In the genomic region with DNA sequence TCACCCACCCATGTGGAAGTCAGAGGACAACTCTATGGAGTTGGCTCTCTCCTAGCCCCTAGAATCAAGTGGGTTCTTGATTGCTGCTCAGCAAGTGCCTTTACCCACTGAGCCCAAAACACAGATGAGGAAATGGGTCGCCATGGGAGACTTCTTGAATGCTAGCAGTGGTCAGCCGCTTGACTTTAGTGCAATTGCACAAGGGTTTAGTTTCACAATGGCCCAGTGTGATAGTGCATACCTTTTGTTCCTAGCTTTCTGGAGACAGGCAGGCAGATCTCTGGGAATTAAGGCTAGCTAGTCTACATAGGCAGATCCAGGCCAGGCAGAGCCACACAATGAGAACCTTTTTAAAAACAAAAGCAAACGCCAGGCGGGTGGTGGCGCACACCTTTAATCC, we compare ENCODE assay signal across 19 mouse cellular contexts.
"Had no signal": no experiment of that assay in that cellular context is flagged by ENCODE, and none has a peak within 500 bp of the region (broad histone marks: within the 10 kb centered on the region; RNA-seq: fewer than 3 reads in every experiment).

No protein-coding gene starts in this region.

- H3K9me3 ChIP-seq: limb, embryonic 10.5 days; limb, embryonic 13.5 days; liver, embryonic 12.5 days; liver, embryonic 15.5 days; midbrain, embryonic 13.5 days; neural tube, embryonic 12.5 days; neural tube, embryonic 15.5 days; stomach, embryonic 15.5 days had no signal

- H3K4me1 ChIP-seq: limb, embryonic 13.5 days; midbrain, embryonic 13.5 days; neural tube, embryonic 12.5 days; stomach, embryonic 15.5 days had no signal

- H3K4me3 ChIP-seq: layer of hippocampus, adult 2 months; limb, embryonic 10.5 days; limb, embryonic 13.5 days; liver, embryonic 12.5 days; liver, embryonic 15.5 days; midbrain, embryonic 13.5 days; neural tube, embryonic 12.5 days; neural tube, embryonic 15.5 days; stomach, embryonic 15.5 days had no signal

- DNase-seq: kidney, adult 2 months; kidney, postnatal 25 days; layer of hippocampus, adult 9-11 months; liver; retina, postnatal 1 day; right cerebral cortex, postnatal 25 days; spleen, adult 18-20 months; thymus, postnatal 36 days had no signal

- H3K27ac ChIP-seq: kidney, postnatal 0 days; layer of hippocampus, adult 2 months; limb, embryonic 10.5 days; limb, embryonic 13.5 days; liver, embryonic 12.5 days; liver, embryonic 15.5 days; midbrain, embryonic 13.5 days; neural tube, embryonic 12.5 days; neural tube, embryonic 15.5 days; stomach, embryonic 15.5 days had no signal

- H3K4me2 ChIP-seq: limb, embryonic 13.5 days; liver, embryonic 12.5 days; liver, embryonic 15.5 days; midbrain, embryonic 13.5 days; neural tube, embryonic 12.5 days; neural tube, embryonic 15.5 days; stomach, embryonic 15.5 days had no signal

- H3K9ac ChIP-seq: limb, embryonic 13.5 days; liver, embryonic 12.5 days; liver, embryonic 15.5 days; midbrain, embryonic 13.5 days; neural tube, embryonic 12.5 days; neural tube, embryonic 15.5 days; stomach, embryonic 15.5 days had no signal

- H3K27me3 ChIP-seq: limb, embryonic 13.5 days; liver, embryonic 12.5 days; liver, embryonic 15.5 days; midbrain, embryonic 13.5 days; neural tube, embryonic 12.5 days; neural tube, embryonic 15.5 days; stomach, embryonic 15.5 days had no signal

- ATAC-seq: intestine, postnatal 0 days; liver, embryonic 12.5 days; midbrain, embryonic 13.5 days had no signal
